13 mouse cellular contexts compared by ENCODE assay signal in genomic region chr1:184064306-184064705, GRCm38 (mm10). TPM values are rescaled to one million over a fixed set of nuclear protein-coding genes. Genes with fewer than 3 reads are reported as not detected.
DNase-seq lines count a peak whose midpoint lies in the region; ATAC-seq and TF ChIP-seq lines count a peak whose summit lies in the region.
"Had no signal": no experiment of that assay in that cellular context is flagged by ENCODE, and none has a peak within 500 bp of the region (broad histone marks: within the 10 kb centered on the region; RNA-seq: fewer than 3 reads in every experiment).

No protein-coding gene starts in this region.

- no peak overlapping the region for H3K9ac ChIP-seq in hindbrain, embryonic 12.5 days
- H3K9ac ChIP-seq in stomach, postnatal 0 days (ENCODE audit: low read length): no peak overlapping the region
- H3K9ac ChIP-seq: kidney, embryonic 15.5 days; limb, embryonic 12.5 days had no signal

- ATAC-seq in hindbrain, embryonic 12.5 days (ENCODE audit: low FRiP score): no peak
- 0 out of 2 replicates have a peak, but pooled peaks have one; percentile 16 for ATAC-seq in common myeloid progenitor, adult 5-6 weeks (replicated peaks; ENCODE audit: low read depth, poor library complexity, severe bottlenecking)
- peak; percentile 77 for ATAC-seq in inflammation-experienced regulatory T-cells, adult 6 months
- ATAC-seq in stomach, postnatal 0 days (ENCODE audit: low FRiP score, low TSS enrichment): no peak
- ATAC-seq: hindbrain, postnatal 0 days; midbrain, embryonic 16.5 days had no signal

- no peak for TF ChIP-seq EP300 in stomach, postnatal 0 days (optimal IDR thresholded peaks at IDR 0.05)

- H3K4me2 ChIP-seq in hindbrain, embryonic 12.5 days (replicated peaks): no peak overlapping the region
- H3K4me2 ChIP-seq in stomach, postnatal 0 days (replicated peaks; ENCODE audit: low read depth): no peak overlapping the region
- H3K4me2 ChIP-seq: kidney, embryonic 15.5 days; limb, embryonic 12.5 days had no signal

- no peaks in the 10 kb centered on the region for H3K27me3 ChIP-seq in hindbrain, embryonic 10.5 days (ENCODE audit: insufficient read depth, poor library complexity, severe bottlenecking)
- no peaks in the 10 kb centered on the region for H3K27me3 ChIP-seq in hindbrain, embryonic 12.5 days
- H3K27me3 ChIP-seq in stomach, postnatal 0 days (ENCODE audit: control insufficient read depth, insufficient read depth, low read length): no peaks in the 10 kb centered on the region
- H3K27me3 ChIP-seq: kidney, embryonic 15.5 days; limb, embryonic 12.5 days had no signal

- TF ChIP-seq CTCF in stomach, postnatal 0 days (IDR thresholded peaks at IDR 0.05; ENCODE audit: low read depth): no peak

- DNase-seq in hindbrain, embryonic 10.5 days (ENCODE audit: low spot score): no peak
- DNase-seq in thymus, postnatal 25 days: peak; percentile 64
- no peak for DNase-seq in stomach, postnatal 0 days (ENCODE audit: low spot score)
- no peak for DNase-seq in kidney, postnatal 36 days
- DNase-seq: adrenal gland, postnatal 36 days; lung, postnatal 36 days had no signal

- H3K9me3 ChIP-seq in hindbrain, embryonic 10.5 days: no peaks in the 10 kb centered on the region
- H3K9me3 ChIP-seq in hindbrain, embryonic 12.5 days (replicated peaks): no peaks in the 10 kb centered on the region
- no peaks in the 10 kb centered on the region for H3K9me3 ChIP-seq in stomach, postnatal 0 days (ENCODE audit: control insufficient read depth, low read length)
- H3K9me3 ChIP-seq: kidney, embryonic 15.5 days; limb, embryonic 12.5 days had no signal

- WGBS in hindbrain, embryonic 10.5 days: 81% methylated on average over 7 of the region's 7 CpGs
- WGBS in hindbrain, embryonic 12.5 days: 82% methylated on average over 7 of the region's 7 CpGs
- 75% methylated on average over 7 of the region's 7 CpGs for WGBS in stomach, postnatal 0 days

- H3K4me1 ChIP-seq in hindbrain, embryonic 10.5 days (replicated peaks): peaks cover 33% of the 10 kb centered on the region
- H3K4me1 ChIP-seq in hindbrain, embryonic 12.5 days: peaks cover 17% of the 10 kb centered on the region; the same call in 1 of the 2 replicates
- peaks cover 9% of the 10 kb centered on the region; the same call in 1 of the 2 replicates for H3K4me1 ChIP-seq in stomach, postnatal 0 days (replicated peaks; ENCODE audit: control insufficient read depth, insufficient read depth)
- H3K4me1 ChIP-seq: limb, embryonic 12.5 days had no signal

- no peak overlapping the region for H3K4me3 ChIP-seq in hindbrain, embryonic 10.5 days
- H3K4me3 ChIP-seq in hindbrain, embryonic 12.5 days: no peak overlapping the region
- H3K4me3 ChIP-seq in stomach, postnatal 0 days (ENCODE audit: low read depth, low read length): no peak overlapping the region
- H3K4me3 ChIP-seq: kidney, embryonic 15.5 days; limb, embryonic 12.5 days had no signal

- H3K27ac ChIP-seq in hindbrain, embryonic 10.5 days: 0 out of 2 replicates have a peak overlapping the region, but pooled peaks have one; percentile 40
- no peak overlapping the region for H3K27ac ChIP-seq in hindbrain, embryonic 12.5 days
- H3K27ac ChIP-seq in stomach, postnatal 0 days (replicated peaks): no peak overlapping the region
- H3K27ac ChIP-seq: hindbrain, postnatal 0 days; kidney, embryonic 15.5 days; limb, embryonic 12.5 days had no signal

- H3K36me3 ChIP-seq in hindbrain, embryonic 10.5 days: peaks cover 9% of the 10 kb centered on the region
- H3K36me3 ChIP-seq in hindbrain, embryonic 12.5 days: peaks cover 6% of the 10 kb centered on the region; the same call in 1 of the 2 replicates
- peaks cover 3% of the 10 kb centered on the region; the same call in 1 of the 2 replicates for H3K36me3 ChIP-seq in stomach, postnatal 0 days (ENCODE audit: control insufficient read depth, insufficient read depth, low read length)
- H3K36me3 ChIP-seq: kidney, embryonic 15.5 days had no signal

RNA-seq across cellular contexts. Expression of gene 1700056E22Rik, which starts 30.2 kb away (rescaled TPM):
- 1.6 TPM in 2 replicates for polyA plus RNA-seq in hindbrain, embryonic 10.5 days (2016; fragmentation: Nextera tagmentation; extraction: Ambion mirVana)
- polyA plus RNA-seq in hindbrain, embryonic 12.5 days (2016; fragmentation: Nextera tagmentation; extraction: Ambion mirVana): 1.7 and 1.9 TPM in 2 replicates
- 0.09 and 1.4 TPM in 2 replicates for total RNA-seq in common myeloid progenitor, adult 5-6 weeks (2017)
- under 1 TPM in 2 of 3 experiments, not detected in 1; 0.35 to 0.66 TPM for polyA plus RNA-seq in inflammation-experienced regulatory T-cells, adult 6 months (2017; shearing (Covaris generic))
- 1.6 and 2.6 TPM in 2 replicates for polyA plus RNA-seq in stomach, postnatal 0 days (2015; fragmentation: Nextera tagmentation; extraction: Ambion mirVana)

RNA-seq across cellular contexts. Expression of gene Dusp10, which starts 51.2 kb away (rescaled TPM):
- 6.7 and 6.8 TPM in 2 replicates for polyA plus RNA-seq in hindbrain, embryonic 10.5 days (2016; fragmentation: Nextera tagmentation; extraction: Ambion mirVana)
- 7.5 and 8.0 TPM in 2 replicates for polyA plus RNA-seq in hindbrain, embryonic 12.5 days (2016; fragmentation: Nextera tagmentation; extraction: Ambion mirVana)
- 2.5 and 3.6 TPM in 2 replicates for total RNA-seq in common myeloid progenitor, adult 5-6 weeks (2017)
- 10 to 100 TPM; 12.4 to 22.0 (median 15.7) TPM for polyA plus RNA-seq in inflammation-experienced regulatory T-cells, adult 6 months (2017; shearing (Covaris generic))
- 4.2 and 6.5 TPM in 2 replicates for polyA plus RNA-seq in stomach, postnatal 0 days (2015; fragmentation: Nextera tagmentation; extraction: Ambion mirVana)

Comparison
In these comparisons a context has a peak if more than half of its experiments do, and no peak if none do; other contexts are left out.
1. ATAC-seq: peak in common myeloid progenitor, adult 5-6 weeks (single experiment) and inflammation-experienced regulatory T-cells, adult 6 months (single experiment); none in hindbrain, embryonic 12.5 days (single experiment) and stomach, postnatal 0 days (single experiment).